Mouse (Mus musculus) forebrain, postnatal 0 days (tissue): Measurements from ENCODE around the gene Cbx4. TPM values are rescaled to one million over a fixed set of nuclear protein-coding genes. Genes with fewer than 3 reads are reported as not detected.

ENCODE experiments used
- ATAC-seq: fragments of 200-750 bp; cut with Nextera tagmentation; 2 replicates; pipeline ENCODE4 v1.8.0; 2017; ENCODE audit warnings: mild to moderate bottlenecking, moderate library complexity
- DNase-seq: peaks from one replicate; pipeline ENCODE4 v3.0.0-alpha.2; 2015
- H3K27ac ChIP-seq: fragments of 300-500 bp; sonication (generic); 2 replicates; pipeline ENCODE4 v1.5.1; 2014; ENCODE audit warnings: low read depth, mild to moderate bottlenecking, antibody characterized with exemption, low read length, moderate library complexity, mixed read lengths
- H3K27me3 ChIP-seq: fragments of 300-500 bp; sonication (generic); 2 replicates; pipeline ENCODE4 v1.6.1; 2014; ENCODE audit warnings: mild to moderate bottlenecking, low read length, mixed read lengths; ENCODE audit not compliant: insufficient read depth
- H3K36me3 ChIP-seq: fragments of 300-500 bp; sonication (generic); 2 replicates; pipeline ENCODE4 v1.6.1; 2014; ENCODE audit warnings: mild to moderate bottlenecking, moderate library complexity; ENCODE audit not compliant: insufficient read depth
- H3K4me1 ChIP-seq: fragments of 300-500 bp; sonication (generic); 2 replicates; pipeline ENCODE4 v1.6.1; 2014; ENCODE audit warnings: antibody characterized with exemption; ENCODE audit not compliant: insufficient read depth
- H3K4me2 ChIP-seq: fragments of 300-500 bp; sonication (generic); 2 replicates; pipeline ENCODE4 v1.6.1; 2014; ENCODE audit warnings: low read depth, mild to moderate bottlenecking, moderate library complexity
- H3K4me3 ChIP-seq: fragments of 300-500 bp; sonication (generic); 2 replicates; pipeline ENCODE4 v1.5.1; 2014; ENCODE audit warnings: low read depth, low read length, mixed read lengths
- H3K9ac ChIP-seq: fragments of 300-500 bp; sonication (generic); 2 replicates; pipeline ENCODE4 v1.6.1; 2014; ENCODE audit warnings: mild to moderate bottlenecking
- H3K9me3 ChIP-seq: fragments of 300-500 bp; sonication (generic); 2 replicates; pipeline ENCODE4 v1.6.1; 2016; ENCODE audit warnings: low read length
- CTCF ChIP-seq: sonication (generic); IDR thresholded peaks from 2 replicates; pipeline ENCODE4 v1.5.1; 2016; ENCODE audit warnings: antibody characterized with exemption, control low read depth, low read depth
- WGBS: fragments of 180-500 bp; shearing (Covaris S2); extraction: QIAGEN DNeasy Blood & Tissue Kit; methylation state at CpG from one replicate; pipeline ENCODE4 v1.1.7; 2014; 5-methylcytosine and 5-hydroxymethylcytosine counted together
- polyA plus RNA-seq: library from polyadenylated mRNA; unstranded; fragments of >200 nt; fragmentation: Nextera tagmentation; extraction: Ambion mirVana; gene quantifications from 2 replicates; pipeline ENCODE4 v1.2.1, GENCODE M21; 2015
- total RNA-seq: library from RNA; depleted of rRNA; stranded (reverse); fragments of >200 nt; gene quantifications from 2 replicates; pipeline ENCODE4 v1.2.3, GENCODE M21; 2014

Cbx4 gene
- total and polyA plus RNA-seq, 2 experiments from 2014 or later, result 26.1 to 38.6 TPM

DNA sequence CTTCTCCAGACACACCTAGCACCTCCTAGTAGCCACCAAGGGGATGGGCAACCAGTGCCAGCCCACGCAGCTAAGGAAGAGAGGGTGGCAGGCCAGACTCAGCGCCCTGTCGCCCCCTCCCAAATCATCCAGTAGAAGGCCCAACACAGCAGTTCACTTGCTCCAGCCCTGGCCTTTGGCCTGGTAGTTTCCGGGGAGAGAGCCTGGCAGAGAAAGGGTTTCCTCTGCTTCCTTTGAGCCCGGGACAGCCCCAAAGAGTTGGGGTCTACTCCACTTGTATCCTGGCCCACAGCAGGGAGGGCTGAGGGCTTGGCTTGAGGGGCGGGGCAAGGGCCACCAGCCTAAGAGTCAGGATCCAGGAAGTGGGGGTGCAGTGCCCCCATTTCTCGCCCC, 6.6 kb downstream of the Cbx4 start:
- H3K4me2 ChIP-seq, result peak overlapping the region; percentile 20
- peak overlapping the region; percentile 11 for H3K9ac ChIP-seq
- 37% methylated on average over 7 of the region's 7 CpGs for WGBS
- DNase-seq (no peak), ATAC-seq (no peak)
- peak overlapping the region; percentile 68 for H3K27ac ChIP-seq
- no peak overlapping the region for H3K4me3 ChIP-seq
- peaks cover 24% of the 10 kb centered on the region for H3K36me3 ChIP-seq
- H3K27me3 ChIP-seq, result no peaks in the 10 kb centered on the region
- no peak for TF ChIP-seq CTCF
- H3K4me1 ChIP-seq, result peaks cover 37% of the 10 kb centered on the region
- H3K9me3 ChIP-seq, result no peaks in the 10 kb centered on the region

DNA sequence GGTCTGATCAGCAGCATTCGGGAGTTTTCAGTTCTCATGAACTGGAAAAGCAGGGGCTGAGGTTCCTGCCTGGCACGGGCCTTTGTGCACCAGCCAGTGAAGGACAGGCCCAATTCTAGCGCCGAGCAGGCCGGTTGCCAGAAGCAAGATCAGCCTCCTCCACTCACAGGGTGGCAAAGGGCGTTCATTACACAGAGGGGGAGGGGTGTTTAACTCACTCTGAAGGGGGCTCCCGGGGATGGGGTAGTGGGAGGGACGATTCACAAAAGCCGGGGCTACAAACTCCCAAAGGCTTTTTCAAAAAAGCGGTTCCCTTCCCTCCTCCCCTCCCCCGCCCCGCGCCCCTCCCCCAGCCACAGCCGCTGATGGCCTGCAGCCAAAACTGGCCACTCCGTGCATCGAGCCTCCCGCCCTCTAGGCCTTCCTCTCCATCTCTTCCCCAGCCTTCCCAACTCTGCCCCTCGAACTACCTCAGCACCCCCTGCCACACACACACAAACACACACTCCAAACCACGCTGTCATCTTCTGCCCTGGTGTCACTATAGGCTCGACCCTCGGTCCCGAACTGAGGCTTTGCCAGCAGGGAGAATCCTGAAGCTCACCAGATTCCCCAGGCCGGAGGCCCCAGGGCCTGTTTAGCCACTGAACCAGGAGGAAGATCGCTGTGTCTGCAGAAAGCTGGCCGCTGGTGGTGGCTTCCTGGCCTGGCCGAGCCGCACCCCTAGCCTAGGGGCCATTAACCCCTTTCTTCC, 7.2 kb downstream of the Cbx4 start:
- H3K9ac ChIP-seq, result peak overlapping the region; percentile 11; the same call in 1 of the 2 replicates
- 8% methylated on average over 25 of the region's 27 CpGs for WGBS
- no peak overlapping the region for H3K4me3 ChIP-seq
- no peaks in the 10 kb centered on the region for H3K9me3 ChIP-seq
- TF ChIP-seq CTCF, result no peak
- ATAC-seq (peak; percentile 86), DNase-seq (peak; percentile 75)
- H3K27ac ChIP-seq, result peak overlapping the region; percentile 68
- H3K27me3 ChIP-seq, result no peaks in the 10 kb centered on the region
- H3K36me3 ChIP-seq, result peaks cover 24% of the 10 kb centered on the region
- peaks cover 32% of the 10 kb centered on the region for H3K4me1 ChIP-seq
- peak overlapping the region; percentile 20 for H3K4me2 ChIP-seq

- no peak overlapping the region for H3K9ac ChIP-seq
- H3K4me2 ChIP-seq, result no peak overlapping the region
- no peak overlapping the region for H3K27ac ChIP-seq
- ATAC-seq (no peak), DNase-seq (no peak)
- TF ChIP-seq CTCF, result no peak
- 73% methylated on average over 4 of the region's 4 CpGs for WGBS
- H3K36me3 ChIP-seq, result peaks cover 24% of the 10 kb centered on the region
- H3K27me3 ChIP-seq, result no peaks in the 10 kb centered on the region
- no peak overlapping the region for H3K4me3 ChIP-seq
- no peaks in the 10 kb centered on the region for H3K9me3 ChIP-seq
- H3K4me1 ChIP-seq, result peaks cover 27% of the 10 kb centered on the region
Measured at GRCm38 (mm10) chr11:119077755-119078154, 8.3 kb downstream of the Cbx4 start.

GRCm38 (mm10) chr11:119075805-119076204, 10.2 kb downstream of the Cbx4 start:
- no peaks in the 10 kb centered on the region for H3K27me3 ChIP-seq
- H3K9ac ChIP-seq, result no peak overlapping the region
- ATAC-seq, result no peak
- TF ChIP-seq CTCF, result no peak
- H3K4me3 ChIP-seq, result no peak overlapping the region
- DNase-seq, result no peak
- no peaks in the 10 kb centered on the region for H3K9me3 ChIP-seq
- H3K4me1 ChIP-seq, result peaks cover 17% of the 10 kb centered on the region
- H3K4me2 ChIP-seq, result no peak overlapping the region
- 93% methylated on average over 5 of the region's 5 CpGs for WGBS
- H3K36me3 ChIP-seq, result peaks cover 13% of the 10 kb centered on the region
- no peak overlapping the region for H3K27ac ChIP-seq

DNA sequence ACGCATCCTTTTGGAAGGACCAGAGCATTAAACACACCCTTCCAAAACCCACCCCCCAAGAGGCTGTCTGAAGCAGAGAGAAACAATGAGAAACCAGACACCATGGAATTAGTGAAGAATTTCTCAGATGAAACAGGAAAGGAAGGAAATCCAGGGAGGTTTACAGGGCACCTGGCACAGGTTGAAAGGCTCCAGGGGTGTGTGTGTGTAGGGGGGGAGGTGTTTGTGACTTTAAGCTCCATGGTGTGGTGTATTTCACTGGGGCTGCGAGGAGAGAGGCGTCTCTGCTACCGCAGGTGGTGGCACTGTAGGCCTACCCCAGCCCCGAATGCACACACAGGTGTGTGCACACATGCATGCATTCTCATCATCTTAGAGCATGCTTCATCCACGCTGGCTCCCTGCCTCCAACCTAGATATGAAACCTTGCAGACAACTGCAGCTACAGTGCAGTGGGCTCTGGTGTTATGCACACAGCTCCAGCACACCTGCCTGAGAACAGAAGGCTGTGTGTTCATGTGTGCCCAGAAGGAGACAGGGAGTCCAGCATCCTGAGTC, 12.1 kb downstream of the Cbx4 start:
- TF ChIP-seq CTCF, result no peak
- DNase-seq (no peak), ATAC-seq (no peak)
- H3K4me1 ChIP-seq, result peaks cover 6% of the 10 kb centered on the region; the same call in 1 of the 2 replicates
- no peak overlapping the region for H3K4me2 ChIP-seq
- WGBS, result 69% methylated on average over 6 of the region's 6 CpGs
- no peak overlapping the region for H3K9ac ChIP-seq
- H3K27me3 ChIP-seq, result no peaks in the 10 kb centered on the region
- no peaks in the 10 kb centered on the region for H3K9me3 ChIP-seq
- peaks cover 8% of the 10 kb centered on the region; the same call in 1 of the 2 replicates for H3K36me3 ChIP-seq
- H3K27ac ChIP-seq, result no peak overlapping the region
- no peak overlapping the region for H3K4me3 ChIP-seq

DNA sequence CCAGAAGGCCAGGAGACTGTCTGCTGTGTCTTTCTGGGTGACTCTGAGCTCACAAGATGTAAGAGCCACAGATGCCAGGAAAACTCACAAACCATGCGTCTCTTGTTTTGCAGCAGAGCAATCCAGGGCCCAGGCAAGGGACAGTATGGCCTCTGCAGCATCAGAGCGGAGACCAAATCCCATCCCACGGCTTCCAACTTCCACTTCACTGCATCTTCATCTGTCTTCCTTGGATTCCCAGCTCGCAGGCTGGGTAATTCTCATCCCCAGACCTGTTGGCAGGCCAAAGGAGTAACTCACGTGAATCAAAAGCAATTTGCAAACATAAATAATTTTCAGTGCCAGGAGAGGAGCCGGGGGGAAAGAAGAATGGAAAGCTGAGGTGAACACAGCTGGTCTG, 13.0 kb downstream of the Cbx4 start:
- H3K27me3 ChIP-seq, result no peaks in the 10 kb centered on the region
- H3K9me3 ChIP-seq, result no peaks in the 10 kb centered on the region
- peaks cover 4% of the 10 kb centered on the region; the same call in 1 of the 2 replicates for H3K36me3 ChIP-seq
- H3K27ac ChIP-seq, result no peak overlapping the region
- no peak overlapping the region for H3K4me2 ChIP-seq
- no peak overlapping the region for H3K4me3 ChIP-seq
- no peak overlapping the region for H3K9ac ChIP-seq
- ATAC-seq (no peak), DNase-seq (no peak)
- 47% methylated on average over 6 of the region's 6 CpGs for WGBS
- H3K4me1 ChIP-seq, result no peaks in the 10 kb centered on the region
- no peak for TF ChIP-seq CTCF

- Histone ChIP-seq H3K36me3 (0 out of 2 replicates have a peak, but pooled peaks cover 4% of the 10 kb centered on the region), H3K27me3 (no peaks in the 10 kb centered on the region), H3K9ac (no peak overlapping the region), H3K4me1 (no peaks in the 10 kb centered on the region), H3K9me3 (no peaks in the 10 kb centered on the region), H3K4me3 (no peak overlapping the region), H3K27ac (no peak overlapping the region), H3K4me2 (no peak overlapping the region)
- no peak for ATAC-seq
- no peak for DNase-seq
- WGBS, result 87% methylated on average over 7 of the region's 7 CpGs
- TF ChIP-seq CTCF, result no peak
Measured at GRCm38 (mm10) chr11:119072239-119072638, 13.8 kb downstream of the Cbx4 start.
